Mouse (Mus musculus) intestine, embryonic 15.5 days (tissue): ENCODE measurements around the gene Mrto4. TPM values are rescaled to one million over a fixed set of nuclear protein-coding genes. Genes with fewer than 3 reads are reported as not detected.
A peak's percentile ranks its signal among the peaks of the same experiment; 100 is the strongest.

Source experiments
- ATAC-seq: fragments of 200-750 bp; cut with Nextera tagmentation; 2 replicates; pipeline ENCODE4 v1.8.0; 2017; ENCODE audit warnings: moderate TSS enrichment, moderate library complexity
- H3K27ac ChIP-seq: fragments of 300-500 bp; sonication (generic); 2 replicates; pipeline ENCODE4 v1.5.1; 2015; ENCODE audit warnings: mild to moderate bottlenecking, inconsistent platforms
- H3K27me3 ChIP-seq: fragments of 300-500 bp; sonication (generic); replicated peaks from 2 replicates; pipeline ENCODE4 v1.6.1; 2015; ENCODE audit warnings: inconsistent platforms
- H3K36me3 ChIP-seq: fragments of 300-500 bp; sonication (generic); 2 replicates; pipeline ENCODE4 v1.6.1; 2015; ENCODE audit warnings: inconsistent platforms
- H3K4me1 ChIP-seq: fragments of 300-500 bp; sonication (generic); replicated peaks from 2 replicates; pipeline ENCODE4 v1.6.1; 2015; ENCODE audit warnings: inconsistent platforms
- H3K4me2 ChIP-seq: fragments of 300-500 bp; sonication (generic); replicated peaks from 2 replicates; pipeline ENCODE4 v1.6.1; 2015; ENCODE audit warnings: mild to moderate bottlenecking, inconsistent platforms
- H3K4me3 ChIP-seq: fragments of 300-500 bp; sonication (generic); replicated peaks from 2 replicates; pipeline ENCODE4 v1.5.1; 2015; ENCODE audit warnings: inconsistent platforms
- H3K9ac ChIP-seq: fragments of 300-500 bp; sonication (generic); 2 replicates; pipeline ENCODE4 v1.6.1; 2015; ENCODE audit warnings: inconsistent platforms
- H3K9me3 ChIP-seq: fragments of 300-500 bp; sonication (generic); 2 replicates; pipeline ENCODE4 v1.6.1; 2016; ENCODE audit warnings: inconsistent platforms
- WGBS: fragments of 180-500 bp; shearing (Covaris S2); methylation state at CpG from one replicate; pipeline ENCODE4 v1.1.7; 2015; 5-methylcytosine and 5-hydroxymethylcytosine counted together
- polyA plus RNA-seq: library from polyadenylated mRNA; unstranded; fragments of >200 nt; fragmentation: Nextera tagmentation; extraction: Ambion mirVana; gene quantifications from 2 replicates; pipeline ENCODE4 v1.2.1, GENCODE M21; 2015

Mrto4 gene
- polyA plus RNA-seq, 1 experiment from 2014 or later: 119 TPM

DNA sequence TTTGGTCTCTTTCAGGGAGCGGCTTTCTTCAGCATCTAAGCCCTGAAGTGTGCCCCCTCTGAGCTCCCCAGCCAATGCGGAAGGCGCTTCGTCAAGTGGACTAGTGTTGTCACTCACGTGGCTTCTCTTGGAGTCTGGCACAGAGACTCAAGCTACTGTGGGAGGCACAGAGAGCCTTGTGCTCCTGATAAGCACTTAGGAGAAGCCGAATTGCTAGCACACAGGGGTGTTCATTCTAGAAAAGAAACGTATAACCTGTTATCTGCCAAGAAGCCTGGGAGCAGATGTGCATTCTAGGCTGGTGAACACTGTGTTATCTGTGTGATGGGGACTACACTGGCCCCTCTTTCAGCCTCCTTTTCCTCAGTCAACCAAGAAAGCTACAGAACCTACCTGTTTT is 16.9 kb downstream of the Mrto4 start:
- peak; percentile 49 for ATAC-seq
- no peak overlapping the region for H3K27ac ChIP-seq
- no peak overlapping the region for H3K9ac ChIP-seq
- no peak overlapping the region for H3K4me2 ChIP-seq
- WGBS: 48% methylated on average over 7 of the region's 7 CpGs
- H3K4me1 ChIP-seq: 0 out of 2 replicates have a peak, but pooled peaks cover 7% of the 10 kb centered on the region
- H3K27me3 ChIP-seq: peaks cover 5% of the 10 kb centered on the region
- no peak overlapping the region for H3K4me3 ChIP-seq
- no peaks in the 10 kb centered on the region for H3K9me3 ChIP-seq
- H3K36me3 ChIP-seq: no peaks in the 10 kb centered on the region

DNA sequence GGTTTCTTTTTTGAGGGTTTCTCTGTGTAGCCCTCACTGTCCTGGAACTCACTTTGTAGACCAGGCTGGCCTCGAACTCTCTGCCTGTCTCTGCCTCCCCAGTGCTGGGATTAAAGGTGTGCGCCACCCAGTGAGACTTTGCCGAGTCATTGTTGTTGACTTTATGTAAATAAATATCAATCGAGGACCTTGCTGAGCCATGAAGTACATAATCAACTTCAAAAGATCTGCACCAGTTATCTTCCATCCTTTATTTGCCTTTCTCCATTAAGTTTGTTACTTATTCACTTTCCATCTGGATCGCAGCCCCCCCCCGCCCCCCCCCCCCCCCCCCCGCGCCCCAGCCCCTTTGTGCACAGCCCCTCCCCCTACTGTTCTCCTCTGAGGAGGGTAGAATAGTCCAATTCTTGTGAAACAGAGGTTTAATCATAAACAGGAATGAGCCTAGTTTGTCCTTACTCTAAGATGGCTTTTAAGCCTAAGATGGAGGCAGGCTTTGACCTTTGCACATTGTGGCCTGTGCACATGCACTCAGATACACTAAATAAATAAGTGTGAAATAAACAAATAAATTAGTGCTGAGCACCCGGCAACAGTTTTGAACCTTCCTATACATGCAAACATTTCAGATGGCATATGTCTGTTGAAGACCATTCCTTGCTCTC is 17.6 kb downstream of the Mrto4 start:
- no peak overlapping the region for H3K27ac ChIP-seq
- WGBS: 45% methylated on average over 7 of the region's 9 CpGs
- peak; percentile 20; the same call in 1 of the 2 replicates for ATAC-seq

DNA sequence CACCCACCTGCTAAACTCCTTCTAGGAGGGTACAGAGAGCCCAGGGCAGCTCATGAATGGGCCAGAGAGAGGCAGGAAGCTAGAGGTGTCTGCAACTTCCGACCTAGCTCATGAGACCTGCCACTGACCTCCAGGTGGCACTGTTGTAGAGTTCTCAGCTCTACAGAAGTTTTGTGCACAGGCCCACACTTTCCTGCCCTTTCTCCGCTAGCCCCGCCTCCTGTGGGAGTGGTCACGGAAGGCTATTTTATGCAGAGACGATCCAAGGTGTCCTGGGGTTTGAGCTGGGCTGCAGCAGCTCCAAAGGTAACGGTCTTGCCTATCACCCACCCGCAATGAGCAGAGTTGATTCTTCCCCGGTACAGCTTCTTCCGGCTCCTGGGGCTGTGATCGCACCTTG is 21.8 kb downstream of the Mrto4 start:
- Histone ChIP-seq H3K4me2 (peak overlapping the region; percentile 64), H3K27me3 (no peaks in the 10 kb centered on the region), H3K9me3 (no peaks in the 10 kb centered on the region), H3K36me3 (no peaks in the 10 kb centered on the region), H3K27ac (no peak overlapping the region), H3K4me1 (0 out of 2 replicates have a peak, but pooled peaks cover 4% of the 10 kb centered on the region), H3K4me3 (peak overlapping the region; percentile 33), H3K9ac (no peak overlapping the region)
- 8% methylated on average over 10 of the region's 10 CpGs for WGBS
- peak; percentile 84 for ATAC-seq

More for the DNA sequence above, 17.6 kb downstream of the Mrto4 start:
- Histone ChIP-seq H3K4me2 (no peak overlapping the region), H3K4me1 (0 out of 2 replicates have a peak, but pooled peaks cover 7% of the 10 kb centered on the region), H3K9ac (no peak overlapping the region), H3K27me3 (peaks cover 5% of the 10 kb centered on the region), H3K4me3 (no peak overlapping the region), H3K9me3 (no peaks in the 10 kb centered on the region), H3K36me3 (no peaks in the 10 kb centered on the region)

DNA sequence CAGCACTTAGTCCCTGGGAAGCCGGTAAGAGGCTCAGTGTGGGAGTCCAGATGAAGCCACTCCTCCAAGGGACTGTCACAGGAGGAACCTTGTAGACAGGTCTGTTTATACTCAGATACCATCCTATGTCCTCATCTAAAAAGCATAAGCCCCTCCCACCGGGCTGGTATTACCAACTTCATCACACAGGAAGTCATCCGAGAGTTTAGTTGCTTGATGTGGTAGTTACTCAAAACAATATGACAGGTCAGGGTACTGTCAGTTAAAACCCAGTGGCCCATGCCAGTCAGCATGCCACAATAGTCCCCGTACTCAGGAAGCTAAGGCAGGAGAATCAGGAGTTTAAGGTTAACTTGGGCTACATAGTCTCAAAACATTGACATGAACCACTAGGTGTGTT is 32.6 kb downstream of the Mrto4 start:
- H3K9me3 ChIP-seq: no peaks in the 10 kb centered on the region
- H3K4me2 ChIP-seq: no peak overlapping the region
- no peaks in the 10 kb centered on the region for H3K4me1 ChIP-seq
- H3K4me3 ChIP-seq: no peak overlapping the region
- no peak overlapping the region for H3K27ac ChIP-seq
- no peak for ATAC-seq
- no peak overlapping the region for H3K9ac ChIP-seq
- H3K27me3 ChIP-seq: no peaks in the 10 kb centered on the region
- 91% methylated on average over 4 of the region's 4 CpGs for WGBS
- H3K36me3 ChIP-seq: peaks cover 30% of the 10 kb centered on the region

DNA sequence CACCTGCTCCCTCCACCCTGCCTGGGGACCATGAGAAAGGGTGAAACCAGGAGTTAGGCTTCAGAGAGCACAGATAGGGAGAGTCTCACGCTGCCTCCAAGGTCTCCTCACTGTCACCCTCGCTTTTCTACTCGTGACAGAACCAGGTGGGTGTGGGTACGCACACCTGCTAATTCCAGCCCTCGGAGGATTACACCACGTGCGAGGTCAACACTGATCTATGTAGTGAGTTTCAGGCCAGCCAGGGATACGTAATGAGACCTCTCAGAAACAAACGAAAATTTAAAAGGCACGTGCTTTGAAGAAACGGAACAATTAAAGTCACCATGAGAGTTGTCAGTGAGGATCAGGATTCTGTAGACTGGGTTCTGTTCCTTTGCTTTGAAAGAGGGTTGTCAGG is 33.9 kb downstream of the Mrto4 start:
- no peak overlapping the region for H3K4me2 ChIP-seq
- H3K9me3 ChIP-seq: no peaks in the 10 kb centered on the region
- no peaks in the 10 kb centered on the region for H3K27me3 ChIP-seq
- H3K36me3 ChIP-seq: peaks cover 30% of the 10 kb centered on the region
- H3K27ac ChIP-seq: no peak overlapping the region
- no peak for ATAC-seq
- WGBS: 88% methylated on average over 11 of the region's 11 CpGs
- H3K9ac ChIP-seq: no peak overlapping the region
- H3K4me3 ChIP-seq: no peak overlapping the region
- no peaks in the 10 kb centered on the region for H3K4me1 ChIP-seq

DNA sequence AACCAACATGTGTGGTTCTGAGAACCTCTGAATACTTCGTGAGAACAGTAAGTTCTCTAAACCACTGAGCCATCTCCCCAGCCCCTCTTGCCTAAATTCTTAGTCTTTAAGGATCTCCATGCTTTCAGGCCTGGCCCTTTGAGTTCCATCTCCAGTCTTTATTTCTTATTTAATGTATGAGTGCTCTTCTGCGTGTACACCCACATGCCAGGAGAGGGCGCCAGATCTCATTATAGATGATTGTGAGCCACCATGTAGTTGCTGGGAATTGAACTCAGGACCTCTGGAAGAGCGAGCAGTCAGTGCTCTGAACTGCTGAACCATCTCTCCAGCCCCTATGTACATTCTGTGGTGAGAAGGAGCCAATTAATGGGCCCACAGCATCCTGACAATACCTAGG is 39.7 kb downstream of the Mrto4 start:
- WGBS: 57% methylated on average over 4 of the region's 4 CpGs
- ATAC-seq: no peak
- peak overlapping the region; percentile 88; the same call in 1 of the 2 replicates for H3K4me2 ChIP-seq
- no peak overlapping the region for H3K9ac ChIP-seq
- H3K4me1 ChIP-seq: peaks cover 17% of the 10 kb centered on the region; the same call in 1 of the 2 replicates
- no peaks in the 10 kb centered on the region for H3K27me3 ChIP-seq
- H3K9me3 ChIP-seq: no peaks in the 10 kb centered on the region
- H3K36me3 ChIP-seq: peaks cover 20% of the 10 kb centered on the region
- no peak overlapping the region for H3K27ac ChIP-seq
- no peak overlapping the region; the same call in 1 of the 2 replicates for H3K4me3 ChIP-seq

DNA sequence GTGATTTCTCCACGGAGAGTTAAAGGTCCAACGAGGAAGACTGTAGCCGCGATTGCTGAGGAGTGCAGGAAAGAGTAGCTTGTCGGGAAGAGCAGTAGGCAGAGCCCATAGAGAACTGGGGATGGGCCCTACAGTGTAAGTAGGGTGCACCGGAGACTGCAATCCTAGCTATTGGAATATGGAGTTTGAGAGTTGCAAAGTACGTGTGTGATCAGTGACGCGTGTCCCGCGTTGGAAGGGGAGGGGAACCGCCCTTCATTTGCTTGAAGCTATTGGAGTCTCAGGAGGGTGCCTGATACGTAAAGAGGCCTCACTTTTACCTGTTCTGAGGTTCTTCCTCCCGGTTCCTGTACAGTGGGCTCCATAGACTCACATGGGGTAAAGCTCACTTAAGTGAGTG is 40.7 kb downstream of the Mrto4 start:
- Histone ChIP-seq H3K27me3 (no peaks in the 10 kb centered on the region), H3K4me1 (peaks cover 17% of the 10 kb centered on the region; the same call in 1 of the 2 replicates), H3K36me3 (peaks cover 12% of the 10 kb centered on the region), H3K9ac (peak overlapping the region; percentile 97), H3K9me3 (no peaks in the 10 kb centered on the region), H3K27ac (peak overlapping the region; percentile 92), H3K4me2 (peak overlapping the region; percentile 88), H3K4me3 (peak overlapping the region; percentile 91)
- WGBS: 14% methylated on average over 14 of the region's 14 CpGs
- ATAC-seq: peak; percentile 56

DNA sequence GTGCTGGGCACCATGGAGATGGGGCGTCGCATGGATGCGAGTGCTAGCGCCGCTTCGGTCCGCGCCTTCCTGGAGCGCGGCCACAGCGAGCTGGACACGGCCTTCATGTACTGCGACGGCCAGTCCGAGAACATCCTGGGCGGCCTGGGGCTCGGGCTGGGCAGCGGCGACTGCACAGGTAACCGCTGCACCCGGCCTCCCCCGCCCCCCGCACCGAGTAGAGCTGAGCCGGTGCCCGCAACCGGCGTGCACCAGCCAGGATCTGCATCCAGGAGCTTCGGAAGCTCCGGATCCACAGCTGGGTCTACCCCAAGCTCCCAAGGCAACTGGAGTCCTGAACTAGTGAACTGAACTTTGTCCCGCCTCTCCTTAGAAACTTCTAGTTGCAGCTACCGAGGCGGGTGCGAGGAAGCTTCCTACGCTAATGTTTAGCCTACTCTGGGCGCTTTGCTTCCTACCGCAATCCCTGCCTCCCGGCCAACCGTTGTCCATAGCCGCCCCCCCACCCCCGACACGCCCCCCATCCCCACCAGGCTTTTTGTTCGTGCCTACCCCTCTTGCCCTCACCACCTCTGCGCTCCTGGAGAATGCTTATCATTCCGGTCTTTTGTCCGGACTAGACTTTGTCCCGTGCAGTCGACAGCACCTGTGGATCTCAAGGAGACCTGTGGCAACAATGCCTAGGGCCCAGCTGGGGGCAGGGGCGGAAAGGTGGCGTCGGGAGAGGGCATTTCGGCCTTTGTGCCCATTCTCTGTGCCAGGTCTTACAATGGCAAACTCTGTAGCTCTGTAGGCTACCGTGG is 41.3 kb downstream of the Mrto4 start:
- peak overlapping the region; percentile 92 for H3K27ac ChIP-seq
- no peaks in the 10 kb centered on the region for H3K27me3 ChIP-seq
- WGBS: under 1% methylated on average over 53 of the region's 53 CpGs
- H3K9me3 ChIP-seq: no peaks in the 10 kb centered on the region
- peak overlapping the region; percentile 88 for H3K4me2 ChIP-seq
- ATAC-seq: peak; percentile 75
- peaks cover 17% of the 10 kb centered on the region; the same call in 1 of the 2 replicates for H3K4me1 ChIP-seq
- peak overlapping the region; percentile 91 for H3K4me3 ChIP-seq
- peak overlapping the region; percentile 97 for H3K9ac ChIP-seq
- H3K36me3 ChIP-seq: 0 out of 2 replicates have a peak, but pooled peaks cover 9% of the 10 kb centered on the region

DNA sequence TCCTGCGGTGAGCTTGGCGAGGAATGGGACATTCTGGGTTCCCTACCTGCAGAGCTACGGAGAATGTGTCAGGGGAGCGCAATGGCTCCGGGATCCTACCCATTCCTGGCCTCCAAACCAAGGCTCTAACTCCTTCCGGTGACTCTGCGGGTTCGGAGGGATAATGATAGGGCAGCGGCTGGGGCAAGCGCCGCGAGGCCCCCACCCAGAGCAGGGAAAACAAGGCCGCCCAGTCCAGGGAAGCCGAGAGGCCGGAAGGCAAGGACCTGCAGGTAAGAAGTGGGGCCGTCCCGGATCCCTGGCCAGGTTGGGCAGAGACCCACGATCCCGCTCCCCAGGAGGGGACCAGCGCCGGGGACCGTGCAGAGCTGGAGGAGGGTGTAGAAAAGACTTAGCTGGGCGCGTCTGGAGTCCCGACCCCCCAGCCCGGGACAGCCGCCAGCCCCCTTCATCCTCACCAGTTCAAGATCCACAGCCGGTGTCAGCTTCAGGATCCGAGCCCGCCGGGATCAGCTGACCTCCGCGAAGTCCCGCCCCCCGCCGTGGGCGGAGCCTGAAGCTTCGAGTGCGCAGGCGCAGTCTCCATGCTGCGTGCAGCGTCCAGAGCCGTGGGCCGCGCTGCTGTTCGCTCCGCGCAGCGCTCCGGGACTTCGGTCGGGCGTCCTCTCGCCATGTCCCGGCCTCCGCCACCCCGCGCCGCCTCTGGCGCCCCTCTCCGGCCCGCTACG is 42.0 kb downstream of the Mrto4 start, which contains the start of the genes Pqlc2 and Akr7a5:
Gene Pqlc2, minus strand, starts transcription at position 538 of the 728 bp plus-strand sequence.
Gene Akr7a5, plus strand, starts transcription at position 574 of the 728 bp plus-strand sequence.
- Histone ChIP-seq H3K27ac (peak within 1 kb of the TSS; percentile 92), H3K9me3 (no peaks in the 10 kb centered on the region), H3K4me3 (peak within 1 kb of the TSS; percentile 91), H3K4me2 (peak within 1 kb of the TSS; percentile 88), H3K36me3 (0 out of 2 replicates have a peak, but pooled peaks cover 2% of the 10 kb centered on the region), H3K4me1 (peaks cover 17% of the 10 kb centered on the region; the same call in 1 of the 2 replicates), H3K9ac (peak within 1 kb of the TSS; percentile 97), H3K27me3 (no peaks in the 10 kb centered on the region)
- peak; percentile 90 for ATAC-seq
- WGBS: under 1% methylated on average over 63 of the region's 63 CpGs

DNA sequence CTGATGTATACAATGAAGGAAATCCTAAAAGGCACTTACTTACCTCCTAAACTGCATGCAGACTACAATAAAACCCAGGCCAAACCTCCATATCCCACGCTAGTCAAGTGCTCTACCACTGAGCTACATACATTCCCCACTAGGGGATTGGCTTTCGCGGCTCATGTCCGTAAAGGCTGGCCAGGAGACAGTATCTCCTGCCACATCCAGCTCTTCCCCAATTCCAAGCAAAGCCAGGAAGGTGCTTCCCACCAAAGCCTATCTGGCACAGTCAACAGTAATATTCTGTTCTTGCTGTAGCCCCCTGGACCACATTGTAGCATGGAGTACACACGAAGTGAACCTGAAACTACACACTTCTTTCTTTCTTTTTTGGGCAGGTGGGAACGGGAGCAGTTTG is 42.7 kb downstream of the Mrto4 start:
- Histone ChIP-seq H3K4me3 (peak overlapping the region; percentile 91), H3K4me1 (peaks cover 17% of the 10 kb centered on the region; the same call in 1 of the 2 replicates), H3K36me3 (no peaks in the 10 kb centered on the region), H3K4me2 (peak overlapping the region; percentile 88), H3K9ac (peak overlapping the region; percentile 97), H3K27ac (peak overlapping the region; percentile 92; the same call in 1 of the 2 replicates), H3K27me3 (no peaks in the 10 kb centered on the region), H3K9me3 (no peaks in the 10 kb centered on the region)
- 27% methylated on average over 6 of the region's 6 CpGs for WGBS
- ATAC-seq: no peak

DNA sequence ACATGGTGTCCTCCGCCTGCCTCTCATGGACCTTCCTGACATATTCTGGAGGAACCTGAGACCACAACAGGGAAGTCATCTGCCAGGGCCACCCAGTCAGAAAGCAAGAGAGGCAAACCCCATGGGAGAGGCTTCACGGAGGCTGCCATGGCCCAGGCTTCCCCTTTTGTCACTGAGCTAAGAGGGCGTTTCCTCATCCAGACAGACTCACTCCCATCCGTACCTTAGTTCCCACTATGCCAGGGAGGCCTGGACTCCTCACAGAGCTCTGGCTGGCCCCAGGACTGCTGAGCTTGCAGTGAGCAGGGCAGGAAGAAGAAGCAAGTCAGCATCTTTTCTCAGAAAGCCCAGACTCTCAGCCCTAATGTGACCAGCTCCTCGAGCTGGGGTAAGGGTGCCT is 44.5 kb downstream of the Mrto4 start:
- H3K27me3 ChIP-seq: no peaks in the 10 kb centered on the region
- ATAC-seq: no peak
- H3K27ac ChIP-seq: no peak overlapping the region
- no peak overlapping the region for H3K4me3 ChIP-seq
- H3K9me3 ChIP-seq: no peaks in the 10 kb centered on the region
- H3K36me3 ChIP-seq: no peaks in the 10 kb centered on the region
- no peak overlapping the region for H3K9ac ChIP-seq
- H3K4me2 ChIP-seq: no peak overlapping the region
- H3K4me1 ChIP-seq: peaks cover 17% of the 10 kb centered on the region; the same call in 1 of the 2 replicates
- WGBS: 81% methylated on average over 5 of the region's 5 CpGs
